Mouse (Mus musculus): ENCODE data around the gene Alyref2. TPM values are rescaled to one million over a fixed set of nuclear protein-coding genes. Genes with fewer than 3 reads are reported as not detected.

Alyref2 gene
- 13.2 and 15.7 TPM in 2 replicates for polyA plus RNA-seq (2014; fragmentation: Nextera tagmentation; extraction: Ambion mirVana)

DNA sequence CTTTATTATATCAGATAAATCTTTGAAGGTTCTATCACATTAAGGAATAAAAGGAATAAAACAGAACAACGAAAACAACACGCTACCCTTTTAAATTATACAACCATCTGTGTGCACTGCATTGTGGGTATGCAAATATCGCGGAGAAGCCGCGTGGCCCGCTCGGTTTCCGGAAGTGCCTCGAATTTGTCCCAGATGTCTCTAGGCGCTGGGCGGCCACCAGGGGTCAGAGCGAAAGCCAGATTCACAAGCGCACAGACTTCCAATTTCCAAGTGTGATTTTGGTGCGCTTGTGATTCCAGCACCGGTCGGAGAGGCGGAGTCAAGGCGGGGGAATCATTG, at the start of gene Alyref2:
Gene Alyref2 (plus strand): TSS at position 229 of the 342 bp plus-strand sequence.
- WGBS: under 1% methylated on average over 19 of the region's 19 CpGs
- no peaks in the 10 kb centered on the region for H3K36me3 ChIP-seq (ENCODE audit: control insufficient read depth, insufficient read depth, low read length)
- H3K4me1 ChIP-seq (ENCODE audit: control insufficient read depth, insufficient read depth, low read length): no peaks in the 10 kb centered on the region; the same call in 1 of the 2 replicates
- peak within 1 kb of the TSS; percentile 54 for H3K4me3 ChIP-seq (ENCODE audit: low read depth, low read length)
- H3K9ac ChIP-seq (ENCODE audit: low read length): peak within 1 kb of the TSS; percentile 79
- DNase-seq (ENCODE audit: low spot score) (peak; percentile 95), ATAC-seq (ENCODE audit: insufficient read depth, low FRiP score, low TSS enrichment) (peak; percentile 86)
- H3K27me3 ChIP-seq (ENCODE audit: control insufficient read depth, insufficient read depth, low read length): no peaks in the 10 kb centered on the region
- peak within 1 kb of the TSS; percentile 59 for H3K4me2 ChIP-seq (ENCODE audit: low read depth)
- H3K9me3 ChIP-seq (ENCODE audit: control insufficient read depth, low read length): no peaks in the 10 kb centered on the region
- peak within 1 kb of the TSS; percentile 97 for H3K27ac ChIP-seq (ENCODE audit: low read depth, low read length)

DNA sequence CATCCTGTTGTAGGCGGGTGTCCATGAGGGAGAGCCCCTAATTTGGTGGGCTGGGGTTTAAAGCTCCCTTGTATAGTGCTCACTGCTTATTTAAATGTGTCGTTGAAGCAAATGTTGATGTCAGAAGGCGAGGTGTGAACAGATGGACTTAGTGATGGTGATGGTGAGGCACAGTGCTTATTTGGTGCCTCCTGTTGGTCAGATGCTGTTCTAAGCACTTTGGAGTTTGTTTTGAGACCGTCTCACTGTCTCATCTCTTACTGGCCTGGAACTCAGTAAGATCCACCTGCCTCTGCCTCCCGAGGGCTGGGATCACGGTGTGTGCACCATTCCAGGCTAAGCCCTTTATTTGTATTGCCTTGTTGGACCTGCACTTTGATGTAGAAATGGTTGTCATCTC, 48.4 kb upstream of the Alyref2 start:
- WGBS: 78% methylated on average over 6 of the region's 6 CpGs
- Histone ChIP-seq H3K4me2 (ENCODE audit: low read depth) (no peak overlapping the region), H3K4me1 (ENCODE audit: control insufficient read depth, insufficient read depth, low read length) (no peaks in the 10 kb centered on the region), H3K9me3 (ENCODE audit: control insufficient read depth, low read length) (no peaks in the 10 kb centered on the region), H3K9ac (ENCODE audit: low read length) (no peak overlapping the region), H3K4me3 (ENCODE audit: low read depth, low read length) (no peak overlapping the region), H3K27me3 (ENCODE audit: control insufficient read depth, insufficient read depth, low read length) (no peaks in the 10 kb centered on the region), H3K36me3 (ENCODE audit: control insufficient read depth, insufficient read depth, low read length) (no peaks in the 10 kb centered on the region), H3K27ac (ENCODE audit: low read depth, low read length) (no peak overlapping the region)
- ATAC-seq (ENCODE audit: insufficient read depth, low FRiP score, low TSS enrichment): no peak
- no peak for DNase-seq (ENCODE audit: low spot score)

DNA sequence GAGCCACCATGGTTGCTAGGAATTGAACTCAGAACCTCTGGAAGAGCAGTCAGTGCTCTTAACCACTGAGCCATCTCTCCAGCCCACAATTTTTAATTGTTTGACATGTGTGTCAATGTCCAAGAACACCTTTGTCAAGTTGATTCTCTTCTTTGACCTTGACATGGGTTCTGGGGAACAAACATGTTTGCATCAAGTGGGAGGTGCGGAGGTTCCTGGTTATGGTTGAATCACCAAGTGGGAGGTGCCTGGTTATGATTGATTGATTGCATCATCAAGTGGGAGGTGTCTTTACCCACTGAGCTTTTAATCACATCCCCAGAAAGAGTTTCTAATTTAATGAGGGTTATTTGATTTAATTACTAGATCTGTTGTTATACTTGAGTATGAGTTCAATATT, 45.7 kb upstream of the Alyref2 start:
- H3K27me3 ChIP-seq (ENCODE audit: control insufficient read depth, insufficient read depth, low read length): no peaks in the 10 kb centered on the region
- H3K27ac ChIP-seq (ENCODE audit: low read depth, low read length): no peak overlapping the region
- no peak overlapping the region for H3K4me3 ChIP-seq (ENCODE audit: low read depth, low read length)
- no peak for ATAC-seq (ENCODE audit: insufficient read depth, low FRiP score, low TSS enrichment)
- 100% methylated on average over 1 of the region's 1 CpGs for WGBS
- no peak overlapping the region for H3K9ac ChIP-seq (ENCODE audit: low read length)
- no peak for DNase-seq (ENCODE audit: low spot score)
- no peaks in the 10 kb centered on the region for H3K36me3 ChIP-seq (ENCODE audit: control insufficient read depth, insufficient read depth, low read length)
- H3K4me1 ChIP-seq (ENCODE audit: control insufficient read depth, insufficient read depth, low read length): no peaks in the 10 kb centered on the region
- H3K4me2 ChIP-seq (ENCODE audit: low read depth): no peak overlapping the region
- H3K9me3 ChIP-seq (ENCODE audit: control insufficient read depth, low read length): no peaks in the 10 kb centered on the region

DNA sequence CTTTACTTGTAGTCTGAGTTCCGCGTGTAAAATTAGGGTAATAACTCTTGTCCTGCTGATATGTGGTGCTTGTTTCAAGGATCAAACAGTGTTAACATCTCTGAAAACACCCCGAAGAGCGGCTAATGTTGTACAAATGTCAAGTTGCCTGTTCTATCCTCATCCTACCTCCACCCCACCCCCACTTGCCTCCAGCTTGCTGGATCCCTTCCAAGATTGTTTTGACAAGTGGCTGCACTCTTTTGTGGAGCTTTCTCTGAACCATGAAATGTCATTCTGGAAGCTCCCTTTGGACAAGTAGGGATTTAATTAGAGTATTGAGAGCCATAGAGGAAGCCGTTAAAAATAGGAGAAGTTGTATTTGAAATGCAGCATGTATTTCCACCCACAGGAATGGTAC, 43.5 kb upstream of the Alyref2 start:
- no peak overlapping the region for H3K4me3 ChIP-seq (ENCODE audit: low read depth, low read length)
- no peak overlapping the region for H3K27ac ChIP-seq (ENCODE audit: low read depth, low read length)
- no peak overlapping the region for H3K4me2 ChIP-seq (ENCODE audit: low read depth)
- no peaks in the 10 kb centered on the region for H3K4me1 ChIP-seq (ENCODE audit: control insufficient read depth, insufficient read depth, low read length)
- no peaks in the 10 kb centered on the region for H3K27me3 ChIP-seq (ENCODE audit: control insufficient read depth, insufficient read depth, low read length)
- no peaks in the 10 kb centered on the region for H3K36me3 ChIP-seq (ENCODE audit: control insufficient read depth, insufficient read depth, low read length)
- WGBS: 53% methylated on average over 5 of the region's 5 CpGs
- ATAC-seq (ENCODE audit: insufficient read depth, low FRiP score, low TSS enrichment): no peak
- no peak overlapping the region for H3K9ac ChIP-seq (ENCODE audit: low read length)
- no peaks in the 10 kb centered on the region for H3K9me3 ChIP-seq (ENCODE audit: control insufficient read depth, low read length)
- DNase-seq (ENCODE audit: low spot score): no peak

DNA sequence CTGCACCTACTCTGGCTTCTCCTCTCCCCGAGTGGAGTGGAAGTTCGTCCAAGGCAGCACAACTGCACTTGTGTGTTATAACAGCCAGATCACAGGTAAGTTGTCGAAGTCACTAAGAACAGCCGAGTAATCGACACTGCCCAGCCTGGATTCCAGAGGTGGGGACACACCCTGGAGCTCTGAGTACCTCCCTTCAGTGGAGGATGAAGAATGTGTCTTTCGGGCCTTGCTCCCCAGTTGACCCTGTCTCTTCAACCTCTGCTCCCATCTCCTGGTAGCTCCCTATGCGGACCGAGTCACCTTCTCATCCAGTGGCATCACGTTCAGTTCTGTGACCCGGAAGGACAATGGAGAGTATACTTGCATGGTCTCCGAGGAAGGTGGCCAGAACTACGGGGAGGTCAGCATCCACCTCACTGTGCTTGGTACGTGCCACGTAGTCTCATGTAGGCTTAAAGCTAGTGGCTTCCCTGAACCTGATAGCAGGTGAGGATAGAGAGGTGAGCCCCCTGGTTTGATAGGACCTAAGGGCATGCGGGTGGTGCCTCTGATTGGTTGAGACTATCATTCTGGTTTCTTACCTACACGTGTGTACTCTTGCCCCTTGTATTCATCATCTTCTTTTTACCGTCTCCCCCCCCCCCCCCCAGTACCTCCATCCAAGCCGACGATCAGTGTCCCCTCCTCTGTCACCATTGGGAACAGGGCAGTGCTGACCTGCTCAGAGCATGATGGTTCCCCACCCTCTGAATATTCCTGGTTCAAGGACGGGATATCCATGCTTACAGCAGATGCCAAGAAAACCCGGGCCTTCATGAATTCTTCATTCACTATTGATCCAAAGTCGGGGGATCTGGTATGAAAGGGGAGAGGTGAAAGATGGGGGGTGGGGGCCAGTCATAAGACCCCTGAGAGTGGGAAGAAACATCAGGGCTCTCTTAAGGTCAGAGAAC, 42.5 kb upstream of the Alyref2 start:
- no peak for DNase-seq (ENCODE audit: low spot score)
- Histone ChIP-seq H3K4me2 (ENCODE audit: low read depth) (no peak overlapping the region), H3K9ac (ENCODE audit: low read length) (no peak overlapping the region), H3K36me3 (ENCODE audit: control insufficient read depth, insufficient read depth, low read length) (no peaks in the 10 kb centered on the region), H3K27me3 (ENCODE audit: control insufficient read depth, insufficient read depth, low read length) (no peaks in the 10 kb centered on the region), H3K27ac (ENCODE audit: low read depth, low read length) (no peak overlapping the region), H3K4me1 (ENCODE audit: control insufficient read depth, insufficient read depth, low read length) (no peaks in the 10 kb centered on the region), H3K4me3 (ENCODE audit: low read depth, low read length) (no peak overlapping the region), H3K9me3 (ENCODE audit: control insufficient read depth, low read length) (no peaks in the 10 kb centered on the region)
- 92% methylated on average over 21 of the region's 22 CpGs for WGBS
- ATAC-seq (ENCODE audit: insufficient read depth, low FRiP score, low TSS enrichment): no peak

DNA sequence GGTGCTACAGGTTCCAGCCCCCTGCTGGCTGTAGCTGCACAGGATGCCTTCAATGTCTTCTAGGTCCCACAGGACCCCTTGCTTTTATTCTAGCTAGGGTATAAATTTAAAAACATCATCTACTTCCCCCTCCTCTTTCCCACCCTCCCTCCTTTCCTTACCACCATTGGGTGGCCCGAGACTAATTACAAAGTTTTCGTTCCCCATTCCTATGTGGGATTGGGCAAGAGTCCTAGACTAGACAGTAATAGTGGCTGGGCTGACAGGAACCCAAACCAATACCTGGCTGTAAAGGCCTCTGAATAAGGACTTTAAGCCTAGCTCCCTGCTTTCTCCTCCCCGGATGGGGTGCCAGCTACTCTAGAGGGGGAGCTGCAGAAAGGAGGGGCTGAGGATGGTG, 40.1 kb upstream of the Alyref2 start:
- WGBS: 98% methylated on average over 3 of the region's 3 CpGs
- DNase-seq (ENCODE audit: low spot score) (no peak), ATAC-seq (ENCODE audit: insufficient read depth, low FRiP score, low TSS enrichment) (no peak)
- H3K36me3 ChIP-seq (ENCODE audit: control insufficient read depth, insufficient read depth, low read length): no peaks in the 10 kb centered on the region
- H3K4me1 ChIP-seq (ENCODE audit: control insufficient read depth, insufficient read depth, low read length): no peaks in the 10 kb centered on the region
- no peak overlapping the region for H3K4me3 ChIP-seq (ENCODE audit: low read depth, low read length)
- H3K27ac ChIP-seq (ENCODE audit: low read depth, low read length): no peak overlapping the region
- no peaks in the 10 kb centered on the region for H3K27me3 ChIP-seq (ENCODE audit: control insufficient read depth, insufficient read depth, low read length)
- no peak overlapping the region for H3K4me2 ChIP-seq (ENCODE audit: low read depth)
- H3K9ac ChIP-seq (ENCODE audit: low read length): no peak overlapping the region
- H3K9me3 ChIP-seq (ENCODE audit: control insufficient read depth, low read length): no peaks in the 10 kb centered on the region

DNA sequence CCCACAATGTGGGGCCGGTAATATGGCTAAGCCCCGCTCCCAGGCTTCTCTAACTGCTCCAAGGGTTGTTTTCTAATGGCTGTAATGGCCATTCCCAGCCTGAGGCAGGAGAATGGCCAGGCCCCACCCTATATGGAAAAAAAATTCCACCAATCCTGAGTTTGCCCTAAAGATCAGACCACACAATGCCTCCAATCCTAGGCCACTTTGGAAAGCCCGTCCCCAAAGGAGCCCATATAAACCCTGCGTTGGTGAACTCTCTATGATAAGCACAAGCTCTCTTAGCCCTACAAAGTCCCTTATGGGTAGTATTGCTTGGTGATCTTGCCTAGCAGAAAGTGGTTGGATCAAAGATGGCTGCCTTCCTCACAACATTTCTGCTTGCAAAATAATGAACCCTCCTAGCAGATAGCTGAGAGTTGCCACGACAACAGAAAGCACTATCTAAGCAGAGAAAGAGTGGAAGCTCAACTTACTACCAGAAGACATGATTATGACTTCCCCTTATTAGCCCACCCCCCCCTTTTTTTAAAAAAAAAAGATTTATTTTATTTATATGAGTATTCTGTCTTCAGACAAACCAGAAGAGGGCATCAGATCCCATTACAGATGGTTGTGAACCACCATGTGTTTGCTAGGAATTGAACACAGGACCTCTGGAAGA, 37.4 kb upstream of the Alyref2 start:
- 90% methylated on average over 5 of the region's 5 CpGs for WGBS
- Histone ChIP-seq H3K9ac (ENCODE audit: low read length) (no peak overlapping the region), H3K27ac (ENCODE audit: low read depth, low read length) (no peak overlapping the region), H3K36me3 (ENCODE audit: control insufficient read depth, insufficient read depth, low read length) (no peaks in the 10 kb centered on the region), H3K4me3 (ENCODE audit: low read depth, low read length) (no peak overlapping the region), H3K27me3 (ENCODE audit: control insufficient read depth, insufficient read depth, low read length) (no peaks in the 10 kb centered on the region), H3K4me2 (ENCODE audit: low read depth) (no peak overlapping the region), H3K9me3 (ENCODE audit: control insufficient read depth, low read length) (no peaks in the 10 kb centered on the region), H3K4me1 (ENCODE audit: control insufficient read depth, insufficient read depth, low read length) (no peaks in the 10 kb centered on the region)
- DNase-seq (ENCODE audit: low spot score): no peak
- no peak for ATAC-seq (ENCODE audit: insufficient read depth, low FRiP score, low TSS enrichment)

DNA sequence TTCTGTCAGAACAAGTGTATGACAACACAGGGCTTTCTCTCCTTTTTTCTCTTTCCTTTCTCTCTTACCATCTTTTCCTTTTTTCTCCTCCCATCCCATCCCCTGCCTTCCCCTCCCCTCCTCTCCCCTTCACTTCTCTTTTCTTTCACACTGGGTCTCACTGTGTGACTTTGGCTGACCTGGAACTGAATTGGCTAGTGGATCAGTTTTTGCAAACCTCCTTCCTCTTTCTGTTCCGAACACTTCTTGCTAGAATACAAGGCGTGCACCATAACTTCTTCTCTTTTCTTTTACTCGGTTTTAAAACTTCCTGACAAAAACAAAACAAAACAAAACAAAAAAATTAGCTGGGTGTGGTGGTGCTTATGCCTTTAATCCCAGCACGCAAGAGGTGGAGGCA, 36.7 kb upstream of the Alyref2 start:
- Histone ChIP-seq H3K27ac (ENCODE audit: low read depth, low read length) (no peak overlapping the region), H3K9me3 (ENCODE audit: control insufficient read depth, low read length) (no peaks in the 10 kb centered on the region), H3K4me3 (ENCODE audit: low read depth, low read length) (no peak overlapping the region), H3K36me3 (ENCODE audit: control insufficient read depth, insufficient read depth, low read length) (no peaks in the 10 kb centered on the region), H3K4me2 (ENCODE audit: low read depth) (no peak overlapping the region), H3K27me3 (ENCODE audit: control insufficient read depth, insufficient read depth, low read length) (no peaks in the 10 kb centered on the region), H3K4me1 (ENCODE audit: control insufficient read depth, insufficient read depth, low read length) (no peaks in the 10 kb centered on the region), H3K9ac (ENCODE audit: low read length) (no peak overlapping the region)
- 85% methylated on average over 4 of the region's 4 CpGs for WGBS
- DNase-seq (ENCODE audit: low spot score) (no peak), ATAC-seq (ENCODE audit: insufficient read depth, low FRiP score, low TSS enrichment) (no peak)

DNA sequence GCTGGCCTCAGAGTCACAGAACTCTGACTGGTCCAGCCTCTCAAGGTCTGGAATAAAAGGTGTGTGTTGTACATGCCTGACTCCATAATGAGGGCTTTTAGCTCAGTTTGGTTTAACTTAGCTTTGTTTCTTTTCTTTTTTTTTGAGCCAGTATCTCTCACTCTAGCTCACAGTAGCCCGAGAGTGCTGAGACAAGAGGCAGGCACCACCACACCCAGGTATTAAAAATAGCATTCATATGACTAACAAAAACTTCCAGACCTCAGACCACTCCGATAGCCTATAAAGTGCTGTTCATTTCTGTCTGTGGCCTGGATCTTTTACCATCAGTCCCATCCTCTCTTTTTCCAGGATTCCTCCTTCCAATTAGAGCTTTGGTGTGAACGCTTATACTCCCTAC, 33.6 kb upstream of the Alyref2 start:
- Histone ChIP-seq H3K9me3 (ENCODE audit: control insufficient read depth, low read length) (no peaks in the 10 kb centered on the region), H3K27ac (ENCODE audit: low read depth, low read length) (no peak overlapping the region), H3K4me1 (ENCODE audit: control insufficient read depth, insufficient read depth, low read length) (no peaks in the 10 kb centered on the region), H3K4me2 (ENCODE audit: low read depth) (no peak overlapping the region), H3K9ac (ENCODE audit: low read length) (no peak overlapping the region), H3K36me3 (ENCODE audit: control insufficient read depth, insufficient read depth, low read length) (no peaks in the 10 kb centered on the region), H3K27me3 (ENCODE audit: control insufficient read depth, insufficient read depth, low read length) (no peaks in the 10 kb centered on the region), H3K4me3 (ENCODE audit: low read depth, low read length) (no peak overlapping the region)
- WGBS: 95% methylated on average over 3 of the region's 3 CpGs
- DNase-seq (ENCODE audit: low spot score) (no peak), ATAC-seq (ENCODE audit: insufficient read depth, low FRiP score, low TSS enrichment) (no peak)
